Mouse (Mus musculus): ENCODE data around the gene Rarb.

The Rarb gene

GRCm38 (mm10) chr14:16478606-16479323 is 340.2 kb downstream of the Rarb start:
- ChIA-PET CTCF (no interaction called here), POLR2A (no interaction called here)

- POLR2A ChIA-PET = interaction anchor here in 1 of 4 experiments (0.6 to 1.3 kb wide), 2 partner anchors 13 to 1590 kb away, joined by 3 to 6 read pairs; no protein-coding TSS in a partner anchor
- CTCF ChIA-PET = interaction anchor here in 2 of 4 experiments (0.6 to 1.3 kb wide), 2 partner anchors 15 to 215 kb away, joined by 3 to 5 read pairs; no protein-coding TSS in a partner anchor
Observed at GRCm38 (mm10) chr14:16448269-16448987, 370.5 kb downstream of the Rarb start.

- CTCF ChIA-PET = interaction anchor here (0.6 to 1.3 kb wide), 5 partner anchors 13 to 1684 kb away, joined by 3 to 5 read pairs (median 3); no protein-coding TSS in a partner anchor
- POLR2A ChIA-PET = interaction anchor here in 1 of 4 experiments (0.6 to 1.3 kb wide), 2 partner anchors 13 to 1589 kb away, joined by 3 to 6 read pairs; no protein-coding TSS in a partner anchor
Observed at GRCm38 (mm10) chr14:16447587-16447986, 371.4 kb downstream of the Rarb start.

- CTCF ChIA-PET = interaction anchor here in 1 of 4 experiments (1.8 kb wide), 1 partner anchor 10 kb away, joined by 7 read pairs; no protein-coding TSS in a partner anchor
Observed at GRCm38 (mm10) chr14:16444859-16445258, 374.1 kb downstream of the Rarb start.

GRCm38 (mm10) chr14:16439385-16440126 is 379.4 kb downstream of the Rarb start:
- POLR2A ChIA-PET = no interaction called here

More at GRCm38 (mm10) chr14:16444859-16445258, 374.1 kb downstream of the Rarb start:
- POLR2A ChIA-PET = interaction anchor here in 1 of 4 experiments (3.0 kb wide), 1 partner anchor 10 kb away, joined by 10 read pairs; no protein-coding TSS in a partner anchor

GRCm38 (mm10) chr14:16437386-16437785 is 381.6 kb downstream of the Rarb start:
- POLR2A ChIA-PET = no interaction called here
- CTCF ChIA-PET = no interaction called here

More at GRCm38 (mm10) chr14:16439385-16440126, 379.4 kb downstream of the Rarb start:
- CTCF ChIA-PET = no interaction called here

- CTCF ChIA-PET = interaction anchor here (0.5 to 1.5 kb wide), 19 partner anchors 9 to 1752 kb away, joined by 3 to 7 read pairs (median 3); partner anchors contain the start of gene Ngly1 (in 1 of the 4)
- POLR2A ChIA-PET = interaction anchor here in 2 of 4 experiments (0.6 to 2.8 kb wide), 6 partner anchors 10 to 357 kb away, joined by 3 to 10 read pairs (median 4); no protein-coding TSS in a partner anchor
Observed at GRCm38 (mm10) chr14:16434396-16435171, 384.4 kb downstream of the Rarb start.

- POLR2A ChIA-PET = interaction anchor here in 2 of 4 experiments (0.6 to 2.0 kb wide), 2 partner anchors 190 to 503 kb away, joined by 4 to 5 read pairs; no protein-coding TSS in a partner anchor
Observed at GRCm38 (mm10) chr14:16433206-16433605, 385.8 kb downstream of the Rarb start.

GRCm38 (mm10) chr14:16432550-16432949 is 386.4 kb downstream of the Rarb start:
- ChIA-PET CTCF (no interaction called here), POLR2A (no interaction called here)

More at GRCm38 (mm10) chr14:16433206-16433605, 385.8 kb downstream of the Rarb start:
- CTCF ChIA-PET = interaction anchor here in 1 of 4 experiments (1.1 kb wide), 1 partner anchor 14 kb away, joined by 5 read pairs; no protein-coding TSS in a partner anchor

GRCm38 (mm10) chr14:16431941-16432499 is 386.9 kb downstream of the Rarb start:
- CTCF ChIA-PET = no interaction called here

GRCm38 (mm10) chr14:16427569-16427968 is 391.4 kb downstream of the Rarb start:
- POLR2A ChIA-PET = no interaction called here
- CTCF ChIA-PET = interaction anchor here in 1 of 4 experiments (0.6 kb wide), 1 partner anchor 630 kb away, joined by 3 read pairs; no protein-coding TSS in a partner anchor

More at GRCm38 (mm10) chr14:16431941-16432499, 386.9 kb downstream of the Rarb start:
- POLR2A ChIA-PET = no interaction called here

GRCm38 (mm10) chr14:16414163-16414562 is 404.8 kb downstream of the Rarb start:
- ChIA-PET CTCF (no interaction called here), POLR2A (no interaction called here)

GRCm38 (mm10) chr14:16405187-16405586 is 413.8 kb downstream of the Rarb start:
- POLR2A ChIA-PET = no interaction called here

GRCm38 (mm10) chr14:16384783-16385182 is 434.2 kb downstream of the Rarb start:
- CTCF ChIA-PET = no interaction called here
- POLR2A ChIA-PET = interaction anchor here in 1 of 4 experiments (1.0 kb wide), 1 partner anchor 141 kb away, joined by 4 read pairs; no protein-coding TSS in a partner anchor

More at GRCm38 (mm10) chr14:16405187-16405586, 413.8 kb downstream of the Rarb start:
- CTCF ChIA-PET = no interaction called here

Data from embryonic stem cell, embryonic (primary cell).